Mouse (Mus musculus) retina, postnatal 1 day (tissue): ENCODE measurements at regions not wholly inside any gene's neighbourhood (a gene's known extent, or its start where the extent isn't known, plus 50 kb on each side); places are given as distances from the start of the nearest gene placed in this dataset.

Experiments used
- DNase-seq: peaks from one replicate; pipeline ENCODE4 v3.0.0-alpha.2; 2012

DNA sequence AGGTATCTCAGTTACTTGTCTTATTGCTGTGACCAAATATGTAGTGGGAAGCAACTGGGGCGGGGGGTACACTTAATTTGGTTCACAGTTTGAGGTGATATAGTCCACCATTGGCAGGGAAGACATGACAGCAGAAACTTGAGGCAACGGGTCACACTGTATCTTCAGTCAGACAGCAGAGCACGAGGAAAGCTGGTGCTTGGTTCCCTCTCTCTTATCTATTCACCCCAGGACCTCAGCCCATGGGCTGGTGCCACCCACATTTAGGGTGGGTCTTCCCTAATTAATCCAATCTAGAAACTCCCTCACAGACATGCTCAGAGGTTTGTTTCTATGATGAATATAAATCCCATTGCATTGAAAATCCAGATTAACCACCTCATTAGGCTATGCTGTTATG is 56.5 kb downstream of the Otud1 start:
- no peak for DNase-seq

DNA sequence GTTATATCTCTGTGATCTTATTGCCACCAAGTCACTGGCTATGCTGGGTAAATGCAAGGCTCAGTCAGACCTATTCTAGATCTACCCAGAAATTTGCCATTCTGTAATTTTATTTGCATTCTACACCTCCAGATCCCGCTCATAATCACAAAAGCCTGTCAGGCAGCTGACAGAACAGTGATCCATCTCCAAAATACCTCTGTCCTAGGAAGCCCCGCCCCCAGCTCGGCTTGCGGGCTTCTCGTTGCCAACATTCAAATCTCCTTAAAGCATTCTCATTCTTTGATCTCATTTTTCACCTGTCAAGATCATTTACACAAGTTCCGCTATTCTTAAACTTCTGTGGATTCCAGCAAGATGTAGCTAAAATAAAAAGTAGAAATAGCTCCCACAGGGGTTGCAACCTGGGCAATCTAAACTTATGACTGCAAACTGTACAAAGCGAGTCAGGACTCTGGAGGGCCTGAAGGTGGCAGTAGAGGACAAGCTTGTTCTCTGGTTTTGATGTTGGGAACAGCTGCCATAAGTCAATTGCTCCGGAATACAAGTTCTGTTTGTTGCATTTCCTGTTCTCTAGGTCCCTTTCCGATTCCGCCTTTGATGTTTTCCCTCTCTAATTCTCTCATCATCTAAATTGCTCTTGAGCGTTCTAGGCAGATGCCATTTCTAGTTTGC is 58.1 kb downstream of the Otud1 start:
- DNase-seq = peak; percentile 85

DNA sequence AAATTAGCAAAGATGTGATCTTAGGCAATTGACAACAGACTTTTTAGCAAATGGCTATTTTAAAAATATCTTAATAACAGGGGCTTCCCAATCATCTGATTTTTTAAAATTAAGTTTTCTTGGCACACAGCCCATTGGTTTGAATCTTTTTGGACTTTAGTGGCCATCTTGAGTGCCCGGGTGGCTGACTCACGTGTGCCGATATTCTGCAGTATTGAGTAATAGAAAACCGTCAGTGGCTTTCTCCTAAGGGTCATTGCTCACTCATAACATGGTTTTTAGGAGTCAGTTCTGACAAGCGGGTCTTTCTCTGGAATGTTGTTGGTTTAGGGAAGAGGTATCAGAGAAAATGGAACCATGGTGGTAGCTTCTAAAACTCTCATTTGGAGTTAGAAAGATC is 58.8 kb downstream of the Otud1 start:
- DNase-seq = no peak

DNA sequence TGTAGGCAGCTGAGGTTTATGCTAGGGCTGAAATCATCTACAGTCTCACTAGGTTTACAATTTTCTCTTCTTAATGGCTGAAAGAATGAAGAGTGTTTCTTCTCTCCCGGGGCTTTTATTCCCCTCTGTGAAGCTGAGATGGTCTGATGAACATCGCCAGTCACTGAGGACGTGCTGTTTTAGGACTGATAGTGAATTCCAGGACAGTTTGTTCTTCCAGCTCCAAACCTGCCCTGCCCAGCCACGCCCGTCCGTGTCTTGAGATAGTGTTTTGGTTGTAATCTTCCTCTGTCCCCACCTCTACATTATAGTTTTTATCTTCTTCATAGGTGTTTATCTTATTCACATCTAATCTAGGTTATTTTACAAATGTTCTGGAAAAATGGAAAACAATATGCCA is 68.5 kb downstream of the Otud1 start:
- DNase-seq = no peak

DNA sequence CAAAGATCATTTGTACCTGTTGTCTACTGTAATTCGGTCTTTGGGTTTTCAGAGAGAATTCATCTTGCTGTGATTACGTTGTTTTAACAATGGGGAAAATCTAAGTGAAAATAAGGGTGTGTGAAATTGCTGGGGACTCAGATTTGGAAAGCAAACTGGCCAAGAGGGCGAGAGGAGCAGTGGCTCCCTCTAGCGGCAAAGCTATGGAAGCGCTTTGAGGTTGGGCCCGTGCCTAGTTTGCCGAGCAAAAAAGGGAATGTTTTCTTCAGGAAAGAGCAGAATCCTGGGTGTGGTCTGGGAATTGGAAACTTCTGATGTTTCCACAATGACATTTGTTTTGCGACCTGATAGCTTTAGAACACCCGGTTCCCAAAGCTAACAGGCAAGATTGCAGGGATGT is 69.4 kb downstream of the Otud1 start:
- peak; percentile 48 for DNase-seq

DNA sequence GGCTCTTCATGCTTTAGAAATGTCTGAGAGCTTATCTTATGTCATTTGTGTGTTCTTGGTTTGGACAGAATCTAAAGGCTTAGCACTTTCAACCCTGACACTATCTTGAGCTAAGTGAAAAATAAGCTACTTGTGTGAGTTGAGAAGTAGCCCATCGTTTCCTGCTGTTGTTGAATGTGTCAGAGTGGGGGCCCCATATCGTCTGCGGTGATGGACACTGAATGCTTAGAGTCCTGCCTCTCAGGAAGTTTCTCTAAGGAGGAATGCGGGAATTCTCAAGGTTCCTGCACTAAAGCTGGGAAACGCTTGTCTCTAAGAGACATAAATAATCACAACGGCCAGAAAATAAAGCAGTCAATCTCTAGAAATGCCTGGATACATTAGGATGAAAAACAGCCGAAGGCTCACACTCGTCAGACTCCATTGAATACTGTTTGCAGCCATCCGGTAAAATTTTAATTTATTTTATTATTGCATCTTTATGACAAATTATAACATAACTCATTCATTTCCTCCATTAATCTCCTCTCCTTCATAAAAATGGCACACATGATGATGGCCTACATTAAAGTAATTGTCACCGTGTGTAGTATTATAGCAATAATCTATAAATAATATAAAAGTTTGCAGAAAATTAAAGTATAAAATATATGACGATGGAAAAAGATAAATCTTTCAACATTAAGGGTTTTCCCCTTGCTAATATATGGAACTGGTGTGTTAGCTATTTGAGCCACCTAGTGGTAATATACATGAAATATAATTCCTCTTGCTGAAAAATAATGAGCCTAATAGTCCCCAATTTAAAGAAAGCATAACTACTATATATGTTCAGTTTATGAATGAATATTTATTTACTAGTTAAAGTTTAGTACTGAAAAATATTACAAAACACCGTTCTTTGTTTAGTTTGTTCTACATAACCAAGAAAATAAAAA is 75.6 kb downstream of the Otud1 start:
- no peak for DNase-seq

DNA sequence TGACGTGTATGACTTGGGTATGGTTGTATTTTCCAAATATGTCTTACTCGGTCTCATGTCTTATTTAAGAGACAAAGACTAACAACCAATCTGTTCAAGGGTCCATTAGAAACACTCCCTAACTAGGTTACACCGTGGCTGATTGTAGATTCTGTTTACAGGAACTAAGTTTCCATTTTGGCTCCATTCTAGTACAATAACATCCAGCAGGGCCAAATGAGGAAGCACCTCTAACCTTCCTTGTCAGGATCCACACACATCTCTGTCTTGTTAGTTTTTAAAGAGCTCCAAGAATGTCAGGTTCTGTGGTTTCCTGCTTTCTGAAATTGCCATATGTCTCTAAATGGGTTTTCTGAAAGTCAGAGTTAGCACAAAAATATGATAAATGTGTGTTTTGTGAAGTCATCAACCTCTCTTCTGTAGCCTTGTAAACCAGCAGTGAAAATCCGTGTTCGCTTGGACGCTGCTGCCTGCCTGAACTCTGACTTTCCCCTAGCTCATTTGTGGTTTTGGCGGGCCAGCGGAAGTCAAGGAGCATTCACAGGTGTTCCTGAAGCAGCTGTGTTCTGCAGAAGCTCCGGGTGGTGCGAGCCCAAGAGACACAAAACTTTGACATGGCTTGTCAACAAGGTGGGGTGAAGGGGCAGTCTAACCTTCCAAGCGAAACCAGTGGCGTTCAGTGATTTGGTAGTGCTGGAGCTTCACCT is 76.8 kb downstream of the Otud1 start:
- no peak for DNase-seq

DNA sequence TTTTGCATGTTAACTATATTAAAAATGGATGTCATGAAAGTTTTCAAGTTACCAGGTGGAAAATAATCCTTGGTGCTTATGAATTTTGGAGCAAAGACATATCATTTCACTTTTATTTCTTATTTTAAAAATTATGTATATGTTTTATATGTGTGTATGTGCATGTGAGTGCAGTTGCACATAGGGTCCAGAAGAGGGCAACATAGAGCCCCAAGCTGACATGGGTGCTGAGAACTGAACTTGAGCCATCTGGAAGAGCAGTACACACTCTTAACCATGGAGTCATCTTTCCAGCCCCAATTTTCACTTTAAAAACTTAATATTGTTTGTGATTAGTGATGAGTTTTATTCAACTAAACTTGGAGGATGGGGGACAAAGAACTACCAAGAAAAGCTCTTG is 84.0 kb downstream of the Otud1 start:
- no peak for DNase-seq

DNA sequence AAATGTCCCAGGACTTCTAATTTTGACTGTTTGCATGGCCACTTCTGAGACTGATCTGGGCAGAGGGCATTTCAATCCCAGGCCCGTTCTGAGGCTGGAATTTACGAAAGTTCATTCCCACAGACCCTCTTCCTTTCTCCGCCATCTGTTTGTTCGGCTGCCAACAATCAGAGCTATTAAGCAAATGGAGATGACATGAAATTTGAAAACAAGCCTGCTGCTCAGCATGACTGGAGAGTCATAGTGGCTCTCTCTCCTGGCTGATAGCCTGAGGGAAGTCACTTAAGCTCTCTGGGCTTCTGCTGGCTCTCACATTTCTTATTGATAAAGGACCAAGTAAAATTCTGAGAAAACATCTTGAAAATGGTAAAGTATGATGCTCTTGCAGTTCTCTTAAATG is 85.9 kb downstream of the Otud1 start:
- peak; percentile 44 for DNase-seq

DNA sequence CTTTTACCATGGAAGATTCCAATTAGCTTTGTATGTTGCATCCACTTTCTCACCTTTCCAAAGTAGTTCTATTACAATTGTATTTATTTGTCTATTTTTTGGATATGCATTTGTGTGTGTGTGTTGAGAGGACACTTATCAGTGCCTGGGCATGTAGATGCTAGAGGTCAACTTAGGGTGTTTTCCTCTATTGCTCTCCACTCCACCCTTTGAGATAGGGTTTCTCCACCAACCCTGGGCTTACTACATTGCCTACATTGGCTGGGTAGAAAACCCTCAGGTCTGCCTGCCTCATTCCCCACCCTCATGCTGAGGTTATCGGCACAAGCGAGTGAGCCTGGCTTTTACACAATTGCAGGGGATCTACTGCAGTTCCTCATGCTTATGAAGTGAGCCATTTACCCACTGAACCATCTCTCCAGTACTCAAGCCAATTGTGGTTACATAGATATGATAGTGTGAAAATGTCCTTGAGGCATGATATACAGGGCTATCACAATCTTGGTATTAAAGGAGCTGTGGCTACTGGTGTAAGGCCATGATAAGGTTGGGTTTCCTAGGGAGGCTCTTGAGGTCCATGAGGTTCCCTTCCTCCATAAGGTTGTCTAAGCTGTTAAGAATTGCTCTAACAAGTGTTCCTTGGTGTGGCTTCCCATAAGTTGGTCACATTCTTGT is 87.6 kb downstream of the Otud1 start:
- DNase-seq = no peak

DNA sequence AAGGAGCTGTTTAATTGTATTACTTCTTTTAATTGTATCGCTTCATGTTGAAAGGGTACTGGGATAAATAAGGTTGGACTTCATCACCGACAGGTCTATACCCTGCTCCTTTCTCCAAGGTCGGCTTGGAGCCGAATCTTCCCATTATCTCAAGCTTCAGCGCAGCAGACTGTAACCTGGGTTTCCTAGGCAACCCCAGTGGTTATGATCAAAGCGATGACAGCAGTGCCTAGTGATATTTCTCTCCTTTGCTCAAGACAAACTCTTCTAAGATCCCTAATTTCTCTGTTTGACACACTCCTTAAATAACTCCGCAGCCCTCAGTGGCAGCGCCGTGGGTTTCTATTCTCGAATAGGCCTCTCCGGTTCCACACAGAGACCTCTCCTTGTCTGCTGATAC is 95.2 kb downstream of the Otud1 start:
- DNase-seq = no peak

DNA sequence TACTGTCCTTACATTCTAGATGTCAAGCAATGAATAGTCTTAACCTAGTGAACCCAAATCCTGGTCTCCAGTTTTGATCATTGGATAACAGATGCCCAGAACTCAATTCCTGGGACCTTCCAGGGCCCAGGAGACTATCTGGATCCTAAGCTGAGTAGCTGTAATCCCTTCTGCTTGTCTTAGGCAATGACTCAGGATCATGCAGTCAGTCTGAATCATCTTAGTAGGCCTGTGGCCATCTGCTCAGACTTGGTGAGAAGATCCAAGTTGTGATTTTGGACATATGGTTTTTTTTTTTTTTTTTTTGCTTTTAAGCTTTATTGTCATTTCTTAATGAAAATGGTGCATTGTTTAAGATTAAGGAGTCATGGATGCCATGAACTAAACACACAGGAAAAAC is 95.9 kb downstream of the Otud1 start:
- no peak for DNase-seq

DNA sequence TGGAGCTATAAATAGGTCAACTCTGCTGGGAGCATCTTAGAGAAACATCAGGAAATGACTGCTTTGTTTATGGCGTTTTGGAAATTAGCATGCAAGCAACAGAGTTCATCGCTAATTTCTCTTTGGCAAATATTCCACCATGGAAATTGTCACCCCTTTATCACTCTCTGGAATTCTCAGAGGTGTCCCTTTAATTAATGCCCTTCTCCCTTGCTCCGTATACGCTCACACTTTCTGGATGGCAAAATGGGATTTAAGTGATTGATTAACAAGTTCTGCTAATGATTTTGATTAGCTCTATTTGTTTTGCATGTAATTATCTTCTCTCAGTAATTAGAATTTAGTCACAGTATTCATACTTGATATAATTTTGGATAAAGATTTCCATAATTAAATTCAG is 100.4 kb downstream of the Otud1 start:
- DNase-seq = peak; percentile 10

DNA sequence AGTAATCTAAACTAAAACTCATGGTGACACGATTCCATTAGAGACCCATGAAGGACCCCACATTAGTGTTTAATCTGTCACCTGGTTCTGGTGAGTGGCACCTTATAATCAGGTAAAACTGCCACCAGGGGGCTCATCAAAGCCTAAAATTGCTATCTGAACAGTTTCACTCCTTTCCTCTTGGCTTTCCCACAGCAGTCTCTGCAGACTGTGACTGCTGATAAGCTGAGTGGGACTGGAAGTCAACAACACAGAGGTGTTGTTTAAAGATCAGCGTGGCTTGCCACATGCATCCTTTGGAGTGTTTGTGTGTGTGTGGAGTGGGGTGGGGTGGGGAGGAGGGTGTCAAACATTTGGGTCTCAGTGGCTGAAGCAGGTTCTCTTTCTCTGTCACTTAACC is 101.6 kb downstream of the Otud1 start:
- no peak for DNase-seq

DNA sequence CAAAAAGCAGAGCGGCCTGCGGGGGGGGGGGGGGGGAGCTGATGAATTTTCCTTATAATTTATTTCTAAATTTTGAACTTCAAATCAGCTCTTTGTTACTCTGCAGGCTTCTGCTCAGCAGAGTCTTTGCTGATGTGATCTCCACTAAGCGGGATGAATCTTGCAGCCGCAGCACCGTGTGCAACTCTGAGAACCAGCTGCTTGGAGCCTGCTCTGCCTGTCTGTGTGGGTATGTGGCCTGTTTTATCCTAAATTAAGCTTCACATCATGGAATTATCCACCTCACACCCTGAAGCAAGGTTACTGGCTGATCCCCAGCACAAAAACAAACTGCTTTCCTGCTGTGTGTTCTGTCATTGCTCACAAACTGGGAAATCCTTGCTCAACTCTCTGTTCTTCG is 102.0 kb downstream of the Otud1 start:
- DNase-seq = no peak

DNA sequence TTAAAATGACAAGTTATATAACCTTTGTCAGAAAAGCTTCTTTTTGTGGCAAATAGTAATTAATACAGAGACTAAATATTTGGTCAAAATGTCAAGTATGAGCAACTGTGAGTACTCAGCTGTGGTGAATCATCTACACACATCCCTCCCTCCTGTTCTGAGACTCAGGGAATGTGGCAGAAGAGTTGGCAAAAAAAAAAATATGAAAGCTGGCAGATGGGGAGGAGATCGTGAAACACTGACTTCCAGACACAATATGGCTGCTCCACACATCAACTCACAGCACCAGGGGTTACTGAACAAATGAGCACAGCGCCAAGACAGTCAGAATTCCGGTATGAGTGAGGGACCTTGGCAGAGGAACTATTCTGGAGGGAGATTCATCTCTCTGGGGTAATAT is 105.4 kb downstream of the Otud1 start:
- no peak for DNase-seq

DNA sequence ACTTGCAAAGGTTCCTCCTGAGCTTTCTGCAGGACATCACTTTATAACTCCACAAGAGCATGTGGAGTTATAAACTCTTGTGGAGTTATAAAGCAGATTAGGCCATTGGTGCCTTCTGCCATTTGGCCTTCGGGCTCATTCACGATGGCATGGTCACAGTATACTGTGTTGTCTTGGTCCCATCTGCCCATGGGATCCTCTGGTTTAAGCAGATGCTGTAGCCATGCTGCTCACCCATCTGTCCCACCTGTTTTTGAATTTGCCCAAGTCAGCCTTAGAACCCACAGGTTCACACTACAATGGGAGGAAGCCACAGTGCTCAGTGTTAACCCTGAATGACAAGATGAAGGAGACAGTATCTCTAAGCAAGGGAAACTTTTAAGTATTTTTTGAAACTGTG is 124.7 kb upstream of the Etl4 start:
- DNase-seq = no peak

DNA sequence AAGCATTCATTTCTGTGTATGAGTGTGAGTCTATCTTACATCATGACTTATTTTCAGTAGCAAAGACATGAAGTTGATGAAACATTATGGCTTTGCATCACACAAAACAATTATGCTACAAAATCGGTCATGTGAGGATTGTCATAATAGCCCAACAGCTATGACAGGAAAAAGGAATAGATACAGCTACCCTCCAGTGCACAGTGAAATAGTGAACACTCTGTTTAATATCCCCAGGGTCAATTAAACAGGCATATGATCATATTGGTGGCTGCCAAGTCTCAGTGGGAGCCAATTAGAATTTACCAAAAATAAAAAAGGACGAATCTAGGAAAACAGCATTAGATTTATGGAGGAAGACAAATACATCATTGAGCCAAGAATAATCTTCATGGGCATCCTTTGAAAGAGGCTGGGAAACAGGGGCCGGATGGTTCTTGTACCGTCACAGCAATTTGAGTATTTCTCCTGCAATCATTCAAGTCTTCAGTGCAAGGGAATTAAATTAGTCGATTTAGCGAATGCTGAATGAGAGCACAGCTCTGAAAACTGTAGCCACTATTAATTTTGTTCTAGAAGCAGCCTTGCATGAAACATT is 123.8 kb upstream of the Etl4 start:
- DNase-seq = peak; percentile 21

DNA sequence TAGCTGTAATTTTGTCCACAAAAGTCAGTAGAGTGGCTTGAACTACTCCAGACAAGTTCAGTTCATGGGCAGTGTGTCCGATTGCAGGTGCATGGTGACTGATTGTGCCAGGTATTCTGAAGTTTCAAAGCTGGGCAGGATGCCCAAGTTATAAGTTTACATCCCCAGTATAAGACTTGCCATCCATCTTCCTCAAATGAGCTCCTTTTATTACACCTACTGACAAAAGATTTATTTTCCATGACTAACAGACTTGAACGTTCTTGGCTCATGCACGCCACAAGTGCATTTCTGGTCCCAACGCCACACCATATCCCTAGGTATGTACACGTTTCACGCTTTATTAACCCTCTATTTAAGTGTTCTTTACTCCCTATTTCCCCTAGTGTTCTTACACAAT is 117.4 kb upstream of the Etl4 start:
- no peak for DNase-seq

DNA sequence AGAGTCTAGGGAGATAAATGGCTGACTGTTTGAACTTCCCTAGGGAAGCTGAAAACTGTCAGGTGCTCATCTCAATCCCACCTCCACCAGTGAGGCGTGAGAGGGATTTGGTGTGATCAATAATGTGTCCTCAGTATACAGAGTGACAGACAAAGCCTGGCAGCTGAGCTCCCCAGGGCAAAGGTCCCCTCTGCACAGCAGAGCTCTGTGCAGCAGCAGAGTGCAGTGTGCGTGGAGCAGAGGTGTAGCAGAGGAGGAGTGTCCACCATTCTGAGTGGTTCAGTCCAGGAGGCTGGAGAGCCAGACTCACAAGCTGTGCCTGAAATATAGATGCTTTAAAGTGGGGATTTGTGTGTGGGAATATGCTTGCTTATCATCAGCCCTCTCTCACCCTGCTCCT is 112.8 kb upstream of the Etl4 start:
- peak; percentile 8 for DNase-seq
